15 mouse cellular contexts compared by ENCODE assay signal in the genomic region with DNA sequence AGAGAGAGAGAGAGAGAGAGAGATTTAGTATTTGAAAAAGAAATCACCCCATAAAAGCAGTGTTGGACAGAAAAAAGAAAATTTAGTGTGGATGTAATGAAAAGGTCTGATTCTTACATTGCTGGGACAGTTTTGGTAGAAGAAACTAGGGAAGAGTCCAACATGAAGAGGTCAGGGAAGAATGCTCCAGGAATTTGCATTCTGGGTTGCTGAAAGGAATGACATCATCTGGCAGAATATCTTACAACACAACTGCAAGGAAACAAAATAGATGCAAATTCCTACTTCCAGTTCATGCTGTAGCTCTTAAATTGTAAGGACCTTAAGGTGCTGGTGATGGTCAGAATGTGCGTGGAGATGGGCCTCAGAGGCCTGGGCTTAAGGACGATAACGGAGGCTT.
"Had no signal": no experiment of that assay in that cellular context is flagged by ENCODE, and none has a peak within 500 bp of the region (broad histone marks: within the 10 kb centered on the region; RNA-seq: fewer than 3 reads in every experiment).

No protein-coding gene starts in this region.

- H3K27ac ChIP-seq: lung, embryonic 15.5 days; macrophage; midbrain, embryonic 13.5 days; midbrain, embryonic 15.5 days; neural tube, embryonic 12.5 days had no signal

- H3K9ac ChIP-seq: liver, postnatal 0 days; lung, embryonic 15.5 days; midbrain, embryonic 13.5 days; midbrain, embryonic 15.5 days; neural tube, embryonic 12.5 days had no signal

- H3K4me1 ChIP-seq: lung, embryonic 15.5 days; midbrain, embryonic 13.5 days; midbrain, embryonic 15.5 days; neural tube, embryonic 12.5 days had no signal

- DNase-seq: liver, postnatal 0 days; lung, adult 2 months; lung, postnatal 14 days; lung, postnatal 36 days; right cerebral cortex, postnatal 14 days; thymus, adult 18-20 months; thymus, postnatal 14 days; thymus, postnatal 36 days had no signal

- H3K9me3 ChIP-seq: lung, embryonic 15.5 days; megakaryocyte, embryonic 14.5 days; midbrain, embryonic 13.5 days; midbrain, embryonic 15.5 days; neural tube, embryonic 12.5 days had no signal

- H3K27me3 ChIP-seq: lung, embryonic 15.5 days; megakaryocyte, embryonic 14.5 days; midbrain, embryonic 13.5 days; midbrain, embryonic 15.5 days; neural tube, embryonic 12.5 days had no signal

- H3K4me2 ChIP-seq: lung, embryonic 15.5 days; midbrain, embryonic 13.5 days; midbrain, embryonic 15.5 days; neural tube, embryonic 12.5 days had no signal

- ATAC-seq: liver, postnatal 0 days; lung, postnatal 0 days; midbrain, embryonic 13.5 days; midbrain, embryonic 15.5 days had no signal

- H3K36me3 ChIP-seq: lung, embryonic 15.5 days; midbrain, embryonic 13.5 days; midbrain, embryonic 15.5 days; neural tube, embryonic 12.5 days had no signal

- H3K4me3 ChIP-seq: lung, embryonic 15.5 days; megakaryocyte, embryonic 14.5 days; midbrain, embryonic 13.5 days; midbrain, embryonic 15.5 days; neural tube, embryonic 12.5 days had no signal
